In genomic region chr13:111966627-111967026, GRCm38 (mm10) we compare ENCODE assay signal across 13 mouse cellular contexts.
DNase-seq lines count a peak whose midpoint lies in the region; ATAC-seq lines count a peak whose summit lies in the region.
"Had no signal": no experiment of that assay in that cellular context is flagged by ENCODE, and none has a peak within 500 bp of the region (broad histone marks: within the 10 kb centered on the region; RNA-seq: fewer than 3 reads in every experiment).

No protein-coding gene starts in this region.

- H3K9ac ChIP-seq in hindbrain, embryonic 16.5 days (ENCODE audit: low read depth, low read length): no peak overlapping the region
- no peak overlapping the region for H3K9ac ChIP-seq in hindbrain, embryonic 14.5 days
- no peak overlapping the region for H3K9ac ChIP-seq in liver, embryonic 11.5 days (ENCODE audit: low read depth, low read length)
- H3K9ac ChIP-seq: embryonic facial prominence, embryonic 12.5 days; heart, embryonic 15.5 days; liver, embryonic 13.5 days had no signal

- H3K4me2 ChIP-seq in hindbrain, embryonic 16.5 days (ENCODE audit: low read length): no peak overlapping the region
- no peak overlapping the region for H3K4me2 ChIP-seq in hindbrain, embryonic 14.5 days (replicated peaks)
- no peak overlapping the region for H3K4me2 ChIP-seq in liver, embryonic 11.5 days
- H3K4me2 ChIP-seq: embryonic facial prominence, embryonic 12.5 days; heart, embryonic 15.5 days; liver, embryonic 13.5 days had no signal

- ATAC-seq in hindbrain, embryonic 16.5 days: peak; percentile 30; the same call in 1 of the 2 replicates
- ATAC-seq in hindbrain, embryonic 14.5 days (ENCODE audit: low FRiP score): no peak
- no peak for ATAC-seq in liver, embryonic 11.5 days (replicated peaks; ENCODE audit: low FRiP score)

- H3K4me1 ChIP-seq in hindbrain, embryonic 16.5 days (ENCODE audit: control insufficient read depth, insufficient read depth, low read depth, low read length): no peaks in the 10 kb centered on the region
- no peaks in the 10 kb centered on the region for H3K4me1 ChIP-seq in hindbrain, embryonic 14.5 days (replicated peaks; ENCODE audit: control insufficient read depth, insufficient read depth, low read length)
- H3K4me1 ChIP-seq in liver, embryonic 11.5 days (replicated peaks; ENCODE audit: control insufficient read depth, insufficient read depth, low read length): peaks cover 4% of the 10 kb centered on the region; the same call in 1 of the 2 replicates

- no peak overlapping the region for H3K27ac ChIP-seq in hindbrain, embryonic 16.5 days (ENCODE audit: low read depth, low read length)
- no peak overlapping the region for H3K27ac ChIP-seq in hindbrain, embryonic 14.5 days
- H3K27ac ChIP-seq in liver, embryonic 11.5 days (ENCODE audit: low read depth, low read length): no peak overlapping the region
- H3K27ac ChIP-seq: embryonic facial prominence, embryonic 12.5 days; heart, embryonic 15.5 days; liver, embryonic 13.5 days had no signal

- DNase-seq in hindbrain, embryonic 14.5 days (ENCODE audit: low spot score): no peak
- DNase-seq in retina, postnatal 1 day: peak; percentile 52
- no peak for DNase-seq in retina, embryonic 14.5 days (ENCODE audit: low spot score)
- DNase-seq in kidney, postnatal 10 days: peak; percentile 38
- no peak for DNase-seq in liver, embryonic 11.5 days (ENCODE audit: low spot score)
- no peak for DNase-seq in adipocyte (ENCODE audit: low spot score)
- DNase-seq: cerebellum, postnatal 25 days; gastrocnemius, postnatal 14 days; liver, embryonic 13.5 days; thymus, adult 2 months had no signal

- H3K9me3 ChIP-seq in hindbrain, embryonic 16.5 days (ENCODE audit: control insufficient read depth, low read length): no peaks in the 10 kb centered on the region
- H3K9me3 ChIP-seq in hindbrain, embryonic 14.5 days (ENCODE audit: control insufficient read depth, low read length): no peaks in the 10 kb centered on the region
- H3K9me3 ChIP-seq in liver, embryonic 11.5 days (ENCODE audit: control insufficient read depth, low read length): no peaks in the 10 kb centered on the region
- H3K9me3 ChIP-seq: embryonic facial prominence, embryonic 12.5 days; heart, embryonic 15.5 days; liver, embryonic 13.5 days had no signal

- H3K4me3 ChIP-seq in hindbrain, embryonic 16.5 days (ENCODE audit: low read length): no peak overlapping the region
- no peak overlapping the region for H3K4me3 ChIP-seq in hindbrain, embryonic 14.5 days (replicated peaks; ENCODE audit: low read length)
- H3K4me3 ChIP-seq in liver, embryonic 11.5 days (ENCODE audit: low read depth, low read length): no peak overlapping the region
- H3K4me3 ChIP-seq: embryonic facial prominence, embryonic 12.5 days; heart, embryonic 15.5 days; liver, embryonic 13.5 days had no signal

- WGBS in hindbrain, embryonic 16.5 days: 18% methylated on average over 3 of the region's 3 CpGs
- 30% methylated on average over 3 of the region's 3 CpGs for WGBS in hindbrain, embryonic 14.5 days
- 40% methylated on average over 3 of the region's 3 CpGs for WGBS in liver, embryonic 11.5 days

- no peaks in the 10 kb centered on the region for H3K27me3 ChIP-seq in hindbrain, embryonic 16.5 days (replicated peaks; ENCODE audit: control insufficient read depth, insufficient read depth, low read length)
- no peaks in the 10 kb centered on the region for H3K27me3 ChIP-seq in hindbrain, embryonic 14.5 days (ENCODE audit: control insufficient read depth, insufficient read depth, low read length)
- no peaks in the 10 kb centered on the region for H3K27me3 ChIP-seq in liver, embryonic 11.5 days (replicated peaks; ENCODE audit: control insufficient read depth, insufficient read depth, low read length)
- H3K27me3 ChIP-seq: embryonic facial prominence, embryonic 12.5 days; heart, embryonic 15.5 days had no signal

- no peaks in the 10 kb centered on the region for H3K36me3 ChIP-seq in hindbrain, embryonic 16.5 days (ENCODE audit: control insufficient read depth, insufficient read depth, low read length)
- no peaks in the 10 kb centered on the region for H3K36me3 ChIP-seq in hindbrain, embryonic 14.5 days (replicated peaks; ENCODE audit: control insufficient read depth, insufficient read depth)
- H3K36me3 ChIP-seq in liver, embryonic 11.5 days (ENCODE audit: control insufficient read depth, insufficient read depth, low read length): no peaks in the 10 kb centered on the region
- H3K36me3 ChIP-seq: embryonic facial prominence, embryonic 12.5 days; heart, embryonic 15.5 days; liver, embryonic 13.5 days had no signal

Comparison
In these comparisons a context has a peak if more than half of its experiments do, and no peak if none do; other contexts are left out.
1. DNase-seq: peak in retina, postnatal 1 day (single experiment) and kidney, postnatal 10 days (single experiment); none in hindbrain, embryonic 14.5 days (single experiment), retina, embryonic 14.5 days (single experiment), liver, embryonic 11.5 days (single experiment) and adipocyte (single experiment).